Mouse (Mus musculus) macrophage (primary cell): Measurements from ENCODE around the gene Tmprss3. TPM values are rescaled to one million over a fixed set of nuclear protein-coding genes. Genes with fewer than 3 reads are reported as not detected.

Experiments
- H3K27ac ChIP-seq: fragments of 350-480 bp; formaldehyde crosslinking; 2 replicates; pipeline ENCODE4 v1.9.0; 2021
- H3K36me3 ChIP-seq: fragments of 350-480 bp; formaldehyde crosslinking; 2 replicates; pipeline ENCODE4 v1.9.0; 2021; ENCODE audit errors: inconsistent target
- H3K4me3 ChIP-seq: fragments of 350-480 bp; formaldehyde crosslinking; 2 replicates; pipeline ENCODE4 v1.9.0; 2021; ENCODE audit errors: inconsistent target
- H3K79me2 ChIP-seq: fragments of 350-480 bp; formaldehyde crosslinking; 2 replicates; pipeline ENCODE4 v1.9.0; 2021; ENCODE audit errors: inconsistent target
- WGBS: methylation state at CpG from one replicate; pipeline ENCODE4 v1.1.7; 2026; ENCODE audit warnings: inconsistent platforms; ENCODE audit not compliant: missing documents; 5-methylcytosine and 5-hydroxymethylcytosine counted together
- polyA plus RNA-seq: library from polyadenylated mRNA; stranded (reverse); fragments of 250-400 nt; gene quantifications from 3 replicates; pipeline ENCODE4 v1.2.4, GENCODE M21; 2018; ENCODE audit warnings: inconsistent platforms

Tmprss3 gene
- polyA plus RNA-seq, 1 experiment from 2014 or later: not detected

- H3K27ac ChIP-seq: no peak overlapping the region
- H3K4me3 ChIP-seq: no peak overlapping the region
- WGBS: 58% methylated on average over 1 of the region's 1 CpGs
- no peaks in the 10 kb centered on the region for H3K36me3 ChIP-seq
- no peaks in the 10 kb centered on the region for H3K79me2 ChIP-seq
Observed at GRCm38 (mm10) chr17:31136821-31137220, 62.0 kb downstream of the Tmprss3 start.

GRCm38 (mm10) chr17:31136291-31136690 lies 62.5 kb downstream of the Tmprss3 start:
- H3K4me3 ChIP-seq: no peak overlapping the region
- no peaks in the 10 kb centered on the region for H3K79me2 ChIP-seq
- WGBS: 16% methylated on average over 2 of the region's 3 CpGs
- no peak overlapping the region for H3K27ac ChIP-seq
- H3K36me3 ChIP-seq: no peaks in the 10 kb centered on the region

GRCm38 (mm10) chr17:31134913-31135312 lies 63.9 kb downstream of the Tmprss3 start:
- H3K27ac ChIP-seq: no peak overlapping the region
- no peak overlapping the region for H3K4me3 ChIP-seq
- WGBS: 82% methylated on average over 6 of the region's 6 CpGs
- H3K79me2 ChIP-seq: no peaks in the 10 kb centered on the region
- no peaks in the 10 kb centered on the region for H3K36me3 ChIP-seq

- Histone ChIP-seq H3K36me3 (no peaks in the 10 kb centered on the region), H3K27ac (no peak overlapping the region), H3K4me3 (no peak overlapping the region), H3K79me2 (no peaks in the 10 kb centered on the region)
- 69% methylated on average over 15 of the region's 15 CpGs for WGBS
Observed at GRCm38 (mm10) chr17:31133776-31134175, 65.0 kb downstream of the Tmprss3 start.

GRCm38 (mm10) chr17:31131269-31131821 lies 67.4 kb downstream of the Tmprss3 start:
- WGBS: 83% methylated on average over 10 of the region's 10 CpGs
- Histone ChIP-seq H3K4me3 (no peak overlapping the region), H3K27ac (no peak overlapping the region), H3K36me3 (no peaks in the 10 kb centered on the region), H3K79me2 (no peaks in the 10 kb centered on the region)

- H3K27ac ChIP-seq: no peak within 1 kb of the TSS
- no peak within 1 kb of the TSS for H3K4me3 ChIP-seq
- H3K36me3 ChIP-seq: no peaks in the 10 kb centered on the region
- H3K79me2 ChIP-seq: no peaks in the 10 kb centered on the region
- 66% methylated on average over 2 of the region's 2 CpGs for WGBS
Observed at GRCm38 (mm10) chr17:31129452-31129851, 69.3 kb downstream of the Tmprss3 start, which contains the start of gene Tff3. Tff3 (minus strand) TSS chr17:31129646.

Other genes starting within 250 kb of the Tmprss3 start
- not detected in 3 replicates for gene Umodl1, start 244.3 kb downstream of the Tmprss3 start, polyA plus RNA-seq
- 23.2 to 132 TPM (median 107 TPM) in 3 replicates for gene Abcg1, start 141.3 kb downstream of the Tmprss3 start, polyA plus RNA-seq
- not detected in 3 replicates for gene Tff3, start 69.3 kb downstream of the Tmprss3 start, polyA plus RNA-seq
- not detected in 3 replicates for gene Tff2, start 54.7 kb downstream of the Tmprss3 start, polyA plus RNA-seq
- not detected in 3 replicates for gene Tff1, start 33.7 kb downstream of the Tmprss3 start, polyA plus RNA-seq
- gene Ubash3a, start 8.9 kb upstream of the Tmprss3 start, polyA plus RNA-seq: 0.04 to 0.24 TPM in 2 of 3 replicates, not detected in the other
- 0.33 to 0.92 TPM (median 0.59 TPM) in 3 replicates for gene Rsph1, start 78.4 kb upstream of the Tmprss3 start, polyA plus RNA-seq
- gene Slc37a1, start 87.8 kb upstream of the Tmprss3 start, polyA plus RNA-seq: 6.0 to 11.0 TPM (median 7.9 TPM) in 3 replicates
- not detected in 3 replicates for gene Pde9a, start 187.2 kb upstream of the Tmprss3 start, polyA plus RNA-seq